Mouse (Mus musculus) CH12.LX (cell line): ENCODE measurements around the gene Trim66. TPM values are rescaled to one million over a fixed set of nuclear protein-coding genes. Genes with fewer than 3 reads are reported as not detected.

ENCODE experiments used
- DNase-seq: peaks from one replicate; pipeline ENCODE4 v3.0.0-alpha.2; 2013; ENCODE audit errors: extremely low read depth
- H3K27ac ChIP-seq: 2 replicates; pipeline ENCODE4 v1.5.1; 2012; ENCODE audit warnings: low read depth, mild to moderate bottlenecking, control low read depth, moderate library complexity; ENCODE audit not compliant: insufficient read depth
- H3K27me3 ChIP-seq: replicated peaks from 2 replicates; pipeline ENCODE3; 2012; ENCODE audit warnings: inconsistent platforms
- H3K36me3 ChIP-seq, 2 experiments: replicated peaks in 1 of 2; 2 replicates each; pipeline versions ENCODE3 to v1.6.1; 2012; ENCODE audit warnings: inconsistent platforms in 1 of 2, low read length in 1 of 2, mild to moderate bottlenecking in 1 of 2, mixed read lengths in 1 of 2, moderate library complexity in 1 of 2; ENCODE audit not compliant: control insufficient read depth in 1 of 2, insufficient read depth in 1 of 2
- H3K4me1 ChIP-seq, 2 experiments: 2 replicates each; pipeline ENCODE4 v1.6.1; 2012; ENCODE audit warnings: inconsistent platforms in 1 of 2, moderate library complexity in 1 of 2; ENCODE audit not compliant: insufficient read depth in 2 of 2, control insufficient read depth in 1 of 2
- H3K4me2 ChIP-seq: 2 replicates; pipeline ENCODE4 v1.6.1; 2012; ENCODE audit warnings: low read depth, mild to moderate bottlenecking, control low read depth; ENCODE audit not compliant: poor library complexity, insufficient read depth, severe bottlenecking
- H3K4me3 ChIP-seq, 3 experiments: fragments of 150-350 bp in 1 of 3; sonication (generic) in 1 of 3; replicated peaks in 1 of 3; 2 replicates each; pipeline versions ENCODE3 to v1.5.1; 2011 to 2012; ENCODE audit warnings: low read depth in 2 of 3, low read length in 2 of 3, mild to moderate bottlenecking in 2 of 3, moderate library complexity in 2 of 3, control low read depth in 1 of 3, improper control_type of control experiment in 1 of 3, inconsistent platforms in 1 of 3, mixed read lengths in 1 of 3; ENCODE audit not compliant: poor library complexity in 1 of 3
- H3K79me2 ChIP-seq: replicated peaks from 2 replicates; pipeline ENCODE4 v1.6.1; 2012; ENCODE audit warnings: mild to moderate bottlenecking, moderate library complexity; ENCODE audit not compliant: control insufficient read depth, poor library complexity, insufficient read depth, severe bottlenecking; ENCODE audit errors: extremely low read depth
- H3K9ac ChIP-seq: 2 replicates; pipeline ENCODE4 v1.6.1; 2012; ENCODE audit warnings: low read depth, mild to moderate bottlenecking, control low read depth, moderate library complexity; ENCODE audit not compliant: insufficient read depth
- H3K9me3 ChIP-seq: replicated peaks from 2 replicates; pipeline ENCODE3; 2012; ENCODE audit warnings: low read length, inconsistent platforms, mixed read lengths
- BHLHE40 ChIP-seq: IDR thresholded peaks from 2 replicates; pipeline ENCODE4 v1.6.1; 2011; ENCODE audit warnings: mild to moderate bottlenecking, low read depth, low read length, improper control_type of control experiment
- CHD2 ChIP-seq: IDR thresholded peaks from 2 replicates; pipeline ENCODE4 v1.6.1; 2011; ENCODE audit warnings: low read length, improper control_type of control experiment
- CTCF ChIP-seq, 2 experiments: IDR thresholded peaks in 1 of 2; conservative IDR thresholded peaks in 1 of 2; 2 replicates each; pipeline ENCODE4 v1.5.1; 2011 to 2012; ENCODE audit warnings: low read depth in 2 of 2, low read length in 2 of 2, improper control_type of control experiment in 1 of 2, inconsistent platforms in 1 of 2, mild to moderate bottlenecking in 1 of 2, moderate library complexity in 1 of 2
- E2F4 ChIP-seq: IDR thresholded peaks from 2 replicates; pipeline ENCODE4 v1.6.1; 2011; ENCODE audit warnings: low read depth, low read length, improper control_type of control experiment; ENCODE audit not compliant: insufficient replicate concordance
- EP300 ChIP-seq: IDR thresholded peaks from 2 replicates; pipeline ENCODE4 v1.6.1; 2011; ENCODE audit warnings: low read length, improper control_type of control experiment
- ETS1 ChIP-seq: conservative IDR thresholded peaks from 2 replicates; pipeline ENCODE4 v1.6.1; 2012; ENCODE audit warnings: low read depth, mild to moderate bottlenecking, inconsistent platforms, low read length, improper control_type of control experiment, moderate library complexity
- HCFC1 ChIP-seq: IDR thresholded peaks from 2 replicates; pipeline ENCODE4 v1.6.1; 2012; ENCODE audit warnings: low read depth, mild to moderate bottlenecking, inconsistent platforms, low read length, improper control_type of control experiment
- IRF4 ChIP-seq: IDR thresholded peaks from 2 replicates; pipeline ENCODE4 v1.6.1; 2014; ENCODE audit warnings: low read depth, mild to moderate bottlenecking, inconsistent platforms, low read length, improper control_type of control experiment
- JUND ChIP-seq: conservative IDR thresholded peaks from 2 replicates; pipeline ENCODE4 v1.6.1; 2011; ENCODE audit warnings: low read depth, low read length, improper control_type of control experiment
- MAZ ChIP-seq: IDR thresholded peaks from 2 replicates; pipeline ENCODE4 v1.6.1; 2012; ENCODE audit warnings: low read depth, mild to moderate bottlenecking, inconsistent platforms, low read length, improper control_type of control experiment, moderate library complexity
- MEF2A ChIP-seq: IDR thresholded peaks from 2 replicates; pipeline ENCODE4 v1.6.1; 2014; ENCODE audit warnings: low read depth, mild to moderate bottlenecking, inconsistent platforms, low read length, improper control_type of control experiment, borderline replicate concordance
- MYC ChIP-seq: IDR thresholded peaks from 2 replicates; pipeline ENCODE4 v1.6.1; 2011; ENCODE audit warnings: low read depth, mild to moderate bottlenecking, improper control_type of control experiment, low read length
- NELFE ChIP-seq: IDR thresholded peaks from 2 replicates; pipeline ENCODE4 v1.6.1; 2011; ENCODE audit warnings: low read depth, low read length, improper control_type of control experiment
- NRF1 ChIP-seq: IDR thresholded peaks from 2 replicates; pipeline ENCODE4 v1.6.1; 2014; ENCODE audit warnings: low read depth, mild to moderate bottlenecking, inconsistent platforms, low read length, improper control_type of control experiment, moderate library complexity
- PAX5 ChIP-seq: IDR thresholded peaks from 2 replicates; pipeline ENCODE4 v1.6.1; 2012; ENCODE audit warnings: low read length, inconsistent platforms, mixed read lengths
- POLR2AphosphoS2 ChIP-seq: IDR thresholded peaks from 2 replicates; pipeline ENCODE4 v1.6.1; 2011; ENCODE audit warnings: low read depth, low read length, improper control_type of control experiment
- RCOR1 ChIP-seq: conservative IDR thresholded peaks from 2 replicates; pipeline ENCODE4 v1.6.1; 2012; ENCODE audit warnings: low read depth, mild to moderate bottlenecking, inconsistent platforms, low read length, improper control_type of control experiment
- SIN3A ChIP-seq: IDR thresholded peaks from 2 replicates; pipeline ENCODE4 v1.6.1; 2012; ENCODE audit warnings: low read length, improper control_type of control experiment, inconsistent platforms
- TCF12 ChIP-seq: IDR thresholded peaks from 2 replicates; pipeline ENCODE4 v1.6.1; 2014; ENCODE audit warnings: low read depth, mild to moderate bottlenecking, inconsistent platforms, low read length, improper control_type of control experiment
- UBTF ChIP-seq: IDR thresholded peaks from 2 replicates; pipeline ENCODE4 v1.6.1; 2012; ENCODE audit warnings: low read depth, mild to moderate bottlenecking, inconsistent platforms, low read length, improper control_type of control experiment, moderate library complexity
- USF2 ChIP-seq: conservative IDR thresholded peaks from 2 replicates; pipeline ENCODE4 v1.6.1; 2011; ENCODE audit warnings: low read depth, low read length, improper control_type of control experiment
- ZC3H11A ChIP-seq: IDR thresholded peaks from 2 replicates; pipeline ENCODE4 v1.6.1; 2012; ENCODE audit warnings: low read depth, mild to moderate bottlenecking, inconsistent platforms, low read length, improper control_type of control experiment
- ZNF384 ChIP-seq: IDR thresholded peaks from 2 replicates; pipeline ENCODE4 v1.6.1; 2012; ENCODE audit warnings: low read depth, low read length, improper control_type of control experiment, inconsistent platforms
- dilution Hi-C: fragments of 300-500 bp; cut with MboI; formaldehyde crosslinking; loops from 2 replicates; pipeline ENCODE4 v1.14.3; 2020; ENCODE audit warnings: low sequenced_read_pairs; ENCODE audit not compliant: extremely low pct_unique_long_range_greater_than_20kb, extremely low pct_ligation_motif_present
- in situ Hi-C: fragments of 300-500 bp; cut with MboI; formaldehyde crosslinking; loops from 3 replicates; pipeline ENCODE4 v1.14.3; 2019; ENCODE audit warnings: low sequenced_read_pairs, low pct_ligation_motif_present, low pct_unique_long_range_greater_than_20kb, mixed read lengths
- polyA plus RNA-seq: library from polyadenylated mRNA; unstranded; fragments of >175 nt; gene quantifications from 2 replicates; pipeline ENCODE4 v1.2.1, GENCODE M21; 2012; ENCODE audit warnings: low read depth; ENCODE audit not compliant: insufficient read length
- total RNA-seq, 2 experiments: library from RNA; depleted of rRNA; stranded (reverse); fragments of 300-350 nt in 1 of 2; fragments of >200 nt in 1 of 2; gene quantifications; 2 replicates each; pipeline ENCODE4 v1.2.3; 2012 to 2014

Gene Trim66
- total and polyA plus RNA-seq, 3 experiments, result 0.08 to 0.67 (median 0.12) TPM

GRCm38 (mm10) chr7:109507572-109507971 is 362 bp downstream of the Trim66 start:
- H3K79me2 ChIP-seq, result no peaks in the 10 kb centered on the region

GRCm38 (mm10) chr7:109507119-109507518 is 815 bp downstream of the Trim66 start:
- in situ Hi-C loops (no loop called here), dilution Hi-C loops (no loop called here)
- no peaks in the 10 kb centered on the region for H3K36me3 ChIP-seq
- DNase-seq, result no peak
- H3K27me3 ChIP-seq, result no peaks in the 10 kb centered on the region
- no peaks in the 10 kb centered on the region for H3K9me3 ChIP-seq
- TF ChIP-seq NRF1 (no peak), ETS1 (no peak), TCF12 (no peak), RCOR1 (no peak), NELFE (no peak), EP300 (no peak), ZC3H11A (no peak), IRF4 (no peak), JUND (no peak), CTCF (conservative IDR thresholded peaks at IDR 0.05 in 1 of 2, IDR thresholded peaks at IDR 0.05 in 1 of 2; ENCODE audit: low read depth in 2 of 2, low read length in 2 of 2) (no peak), HCFC1 (no peak), E2F4 (no peak), PAX5 (no peak), POLR2AphosphoS2 (no peak), SIN3A (no peak), MYC (no peak), UBTF (no peak), MAZ (no peak), MEF2A (no peak), BHLHE40 (no peak)
- H3K4me2 ChIP-seq, result peak overlapping the region; percentile 77
- H3K27ac ChIP-seq, result no peak overlapping the region
- H3K4me3 ChIP-seq, result no peak overlapping the region
- H3K4me1 ChIP-seq, result peaks cover 4 to 31% of the 10 kb centered on the region in 2 experiments; a peak in 3 of 4 replicates
- H3K9ac ChIP-seq, result peak overlapping the region; percentile 35; the same call in 1 of the 2 replicates
- H3K79me2 ChIP-seq, result no peaks in the 10 kb centered on the region

More at GRCm38 (mm10) chr7:109507572-109507971, 362 bp downstream of the Trim66 start:
- Histone ChIP-seq H3K9me3 (no peaks in the 10 kb centered on the region), H3K4me3 (no peak overlapping the region), H3K4me1 (peaks cover 4 to 31% of the 10 kb centered on the region in 2 experiments; a peak in 3 of 4 replicates), H3K36me3 (no peaks in the 10 kb centered on the region), H3K27ac (no peak overlapping the region), H3K4me2 (no peak overlapping the region), H3K27me3 (no peaks in the 10 kb centered on the region), H3K9ac (no peak overlapping the region)
- TF ChIP-seq UBTF, result no peak
- no peak for TF ChIP-seq CHD2
- TF ChIP-seq USF2, result no peak
- TF ChIP-seq ZNF384, result no peak
- TF ChIP-seq EP300, result no peak
- no peak for TF ChIP-seq ETS1
- no peak for DNase-seq
- dilution Hi-C loops, result no loop called here
- in situ Hi-C loops, result no loop called here
